Mouse (Mus musculus): ENCODE measurements around the gene Gm13043. TPM values are rescaled to one million over a fixed set of nuclear protein-coding genes. Genes with fewer than 3 reads are reported as not detected.

The Gm13043 gene
- polyA plus RNA-seq (2021; fragmentation: Nextera tagmentation): not detected in 2 replicates
- long read RNA-seq, experiment 1: 0 reads
- long read RNA-seq, experiment 2: 0 reads

DNA sequence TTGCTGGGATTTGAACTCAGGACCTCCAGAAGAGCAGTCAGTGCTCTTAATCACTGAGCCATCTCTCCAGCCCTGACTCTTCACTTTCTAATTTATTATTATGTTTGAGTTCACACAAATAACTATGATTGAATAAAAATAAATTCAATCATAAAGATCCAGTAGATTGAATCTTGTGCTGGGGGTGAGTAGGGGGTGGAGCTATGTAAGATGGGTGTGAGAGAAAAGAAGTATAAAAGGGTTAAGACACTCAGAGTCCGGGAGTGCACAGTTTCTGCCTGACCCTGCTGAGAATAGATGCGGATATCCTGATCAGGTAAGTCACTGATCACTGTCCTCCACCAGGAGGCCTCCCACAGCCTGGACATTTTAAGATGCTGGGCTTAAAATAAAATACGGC is at the start of gene Gm13043:
TSS of gene Gm13043 (plus strand) at position 301 of the 400 bp plus-strand sequence.

DNA sequence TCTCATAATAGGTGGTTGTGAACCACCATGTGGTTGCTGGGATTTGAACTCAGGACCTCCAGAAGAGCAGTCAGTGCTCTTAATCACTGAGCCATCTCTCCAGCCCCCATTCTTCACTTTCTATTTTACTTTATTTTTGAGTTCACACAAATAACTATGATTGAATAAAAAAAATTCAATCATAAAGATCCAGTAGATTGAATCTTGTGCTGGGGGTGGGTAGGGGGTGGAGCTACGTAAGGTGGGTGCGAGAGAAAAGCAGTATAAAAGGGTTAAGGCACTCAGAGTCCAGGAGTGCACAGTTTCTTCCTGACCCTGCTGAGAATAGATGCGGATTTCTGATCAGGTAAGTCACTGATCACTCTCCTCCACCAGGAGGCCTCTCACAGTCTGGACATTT is 24.5 kb downstream of the Gm13043 start, which contains the start of gene Gm13040:
TSS of gene Gm13040 (plus strand) at position 301 of the 400 bp plus-strand sequence.

DNA sequence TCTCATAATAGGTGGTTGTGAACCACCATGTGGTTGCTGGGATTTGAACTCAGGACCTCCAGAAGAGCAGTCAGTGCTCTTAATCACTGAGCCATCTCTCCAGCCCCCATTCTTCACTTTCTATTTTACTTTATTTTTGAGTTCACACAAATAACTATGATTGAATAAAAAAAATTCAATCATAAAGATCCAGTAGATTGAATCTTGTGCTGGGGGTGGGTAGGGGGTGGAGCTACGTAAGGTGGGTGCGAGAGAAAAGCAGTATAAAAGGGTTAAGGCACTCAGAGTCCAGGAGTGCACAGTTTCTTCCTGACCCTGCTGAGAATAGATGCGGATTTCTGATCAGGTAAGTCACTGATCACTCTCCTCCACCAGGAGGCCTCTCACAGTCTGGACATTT is 40.3 kb downstream of the Gm13043 start, which contains the start of the genes BC080695 and Gm13057:
TSS of gene BC080695 (plus strand) at position 301 of the 400 bp plus-strand sequence.
TSS of gene Gm13057 (plus strand) at position 310 of the 400 bp plus-strand sequence.

Other genes starting within 250 kb of the Gm13043 start
- 30.3 and 63.0 TPM in 2 replicates for gene Pdpn, start 211.8 kb upstream of the Gm13043 start, polyA plus RNA-seq (2021; fragmentation: Nextera tagmentation)
- 1.4 TPM in 2 replicates for gene Lrrc38, start 161.6 kb upstream of the Gm13043 start, polyA plus RNA-seq (2021; fragmentation: Nextera tagmentation)
- gene Pramel1, start 116.9 kb upstream of the Gm13043 start, polyA plus RNA-seq (2021; fragmentation: Nextera tagmentation): not detected in 2 replicates
- 6.0 and 6.4 TPM in 2 replicates for gene Pramef8, start 98.9 kb upstream of the Gm13043 start, polyA plus RNA-seq (2021; fragmentation: Nextera tagmentation)
- gene Oog4, start 61.0 kb upstream of the Gm13043 start, polyA plus RNA-seq (2021; fragmentation: Nextera tagmentation): not detected in 2 replicates
- not detected in 2 replicates for gene Gm13040, start 24.6 kb downstream of the Gm13043 start, polyA plus RNA-seq (2021; fragmentation: Nextera tagmentation)
- gene BC080695, start 40.4 kb downstream of the Gm13043 start, polyA plus RNA-seq (2021; fragmentation: Nextera tagmentation): not detected in 2 replicates
- gene Gm13057, start 40.4 kb downstream of the Gm13043 start, polyA plus RNA-seq (2021; fragmentation: Nextera tagmentation): not detected in 2 replicates
- not detected in 2 replicates for gene Gm13083, start 103.7 kb downstream of the Gm13043 start, polyA plus RNA-seq (2021; fragmentation: Nextera tagmentation)
- gene Gm13088, start 145.9 kb downstream of the Gm13043 start, polyA plus RNA-seq (2021; fragmentation: Nextera tagmentation): not detected in 2 replicates
- not detected in 2 replicates for gene Gm13089, start 191.4 kb downstream of the Gm13043 start, polyA plus RNA-seq (2021; fragmentation: Nextera tagmentation)
- gene Gm13078, start 208.1 kb downstream of the Gm13043 start, polyA plus RNA-seq (2021; fragmentation: Nextera tagmentation): not detected in 2 replicates

All from layer of hippocampus, adult 6 months (tissue).